Mouse (Mus musculus) ES-E14 (cell line): ENCODE results near the gene E2f2.

ENCODE experiments used
- CHD2 ChIP-seq: IDR thresholded peaks from 2 replicates; pipeline ENCODE4 v1.6.1; 2014; ENCODE audit warnings: mild to moderate bottlenecking, low read depth, low read length, inconsistent platforms
- HCFC1 ChIP-seq: IDR thresholded peaks from 2 replicates; pipeline ENCODE4 v1.6.1; 2012; ENCODE audit warnings: low read length, inconsistent platforms, borderline replicate concordance; ENCODE audit not compliant: insufficient read depth
- MAFK ChIP-seq: IDR thresholded peaks from 2 replicates; pipeline ENCODE4 v1.6.1; 2014; ENCODE audit warnings: mild to moderate bottlenecking, low read depth, low read length, inconsistent platforms; ENCODE audit not compliant: insufficient read depth
- ZC3H11A ChIP-seq: IDR thresholded peaks from 2 replicates; pipeline ENCODE4 v1.6.1; 2012; ENCODE audit warnings: low read depth, mild to moderate bottlenecking, inconsistent platforms, low read length, borderline replicate concordance
- ZNF384 ChIP-seq: IDR thresholded peaks from 2 replicates; pipeline ENCODE4 v1.6.1; 2012; ENCODE audit warnings: low read depth, low read length, inconsistent platforms

DNA sequence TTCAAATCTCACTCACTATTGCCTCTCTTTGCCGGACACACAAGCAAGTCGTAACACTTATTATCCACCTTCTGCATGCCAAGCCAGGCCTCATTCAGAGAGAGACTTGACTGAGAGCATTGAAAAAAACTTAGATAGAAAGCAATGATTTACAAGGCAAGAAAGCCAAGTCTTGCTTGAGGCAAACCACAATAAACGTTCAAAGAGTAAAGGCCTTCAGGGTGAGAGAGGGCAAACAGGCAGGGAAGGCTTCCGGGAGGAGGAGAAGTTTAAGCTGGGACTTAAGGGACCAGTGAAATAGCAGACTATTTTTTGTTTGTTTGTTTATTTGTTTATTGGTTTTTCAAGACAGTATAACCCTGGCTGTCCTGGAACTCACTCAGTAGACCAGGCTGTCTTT, 1.8 kb upstream of the E2f2 start:
- TF ChIP-seq MAFK, result no peak
- TF ChIP-seq HCFC1, result no peak
- TF ChIP-seq ZC3H11A, result no peak
- no peak for TF ChIP-seq CHD2
- TF ChIP-seq ZNF384, result no peak
